Mouse (Mus musculus): ENCODE results near the gene Gm9008. TPM values are rescaled to one million over a fixed set of nuclear protein-coding genes. Genes with fewer than 3 reads are reported as not detected.
"Not testable (repeated sequence)": the region's sequence is repeated elsewhere in the genome, so short reads cannot be mapped to it uniquely, and the experiment has no call there.

The Gm9008 gene
- polyA plus RNA-seq (2016; fragmentation: Nextera tagmentation; extraction: Ambion mirVana): 0.09 and 0.16 TPM in 2 replicates

GRCm38 (mm10) chr6:76497054-76497835 is at the start of gene Gm9008:
Gene Gm9008 (minus strand): TSS chr6:76497784.
- WGBS: 92% methylated on average over 19 of the region's 22 CpGs

GRCm38 (mm10) chr6:76521975-76522641 is 24.5 kb upstream of the Gm9008 start:
- H3K27me3 ChIP-seq (ENCODE audit: insufficient read depth, poor library complexity, severe bottlenecking): no peaks in the 10 kb centered on the region
- no peaks in the 10 kb centered on the region for H3K4me1 ChIP-seq (replicated peaks)
- no peak for DNase-seq (ENCODE audit: low spot score)
- H3K27ac ChIP-seq: no peak overlapping the region
- no peaks in the 10 kb centered on the region for H3K36me3 ChIP-seq
- H3K9me3 ChIP-seq: no peaks in the 10 kb centered on the region
- no peak overlapping the region for H3K4me3 ChIP-seq
- WGBS: 88% methylated on average over 4 of the region's 4 CpGs

More at GRCm38 (mm10) chr6:76497054-76497835, at the start of gene Gm9008:
- not testable (repeated sequence) for H3K36me3 ChIP-seq; DNase-seq (ENCODE audit: low spot score); H3K4me1 ChIP-seq (replicated peaks); H3K4me3 ChIP-seq; H3K27me3 ChIP-seq (ENCODE audit: insufficient read depth, poor library complexity, severe bottlenecking); H3K27ac ChIP-seq; H3K9me3 ChIP-seq

- DNase-seq (ENCODE audit: low spot score): no peak
- no peaks in the 10 kb centered on the region for H3K27me3 ChIP-seq (ENCODE audit: insufficient read depth, poor library complexity, severe bottlenecking)
- no peak overlapping the region for H3K27ac ChIP-seq
- H3K4me1 ChIP-seq (replicated peaks): no peaks in the 10 kb centered on the region
- H3K36me3 ChIP-seq: no peaks in the 10 kb centered on the region
- no peaks in the 10 kb centered on the region for H3K9me3 ChIP-seq
- no peak overlapping the region for H3K4me3 ChIP-seq
These were observed 12.6 kb upstream of the Gm9008 start for GRCm38 (mm10) chr6:76510200-76510599.

GRCm38 (mm10) chr6:76496335-76496734 is 1.2 kb downstream of the Gm9008 start:
- H3K36me3 ChIP-seq; H3K27me3 ChIP-seq (ENCODE audit: insufficient read depth, poor library complexity, severe bottlenecking); H3K27ac ChIP-seq; H3K4me1 ChIP-seq (replicated peaks); H3K9me3 ChIP-seq; DNase-seq (ENCODE audit: low spot score); H3K4me3 ChIP-seq: not testable (repeated sequence)
- 93% methylated on average over 12 of the region's 12 CpGs for WGBS

- H3K27ac ChIP-seq: no peak overlapping the region
- 43% methylated on average over 2 of the region's 2 CpGs for WGBS
- no peak overlapping the region for H3K4me3 ChIP-seq
- no peaks in the 10 kb centered on the region for H3K9me3 ChIP-seq
- H3K4me1 ChIP-seq (replicated peaks): no peaks in the 10 kb centered on the region
- no peaks in the 10 kb centered on the region for H3K27me3 ChIP-seq (ENCODE audit: insufficient read depth, poor library complexity, severe bottlenecking)
- no peak for DNase-seq (ENCODE audit: low spot score)
- H3K36me3 ChIP-seq: no peaks in the 10 kb centered on the region
These were observed 29.4 kb downstream of the Gm9008 start for GRCm38 (mm10) chr6:76468194-76468593.
